Mouse (Mus musculus) testis, adult 2 months (tissue): ENCODE results near the gene Slitrk6.

Experiments
- CTCF ChIP-seq: fragments of 200-500 bp; IDR thresholded peaks from 2 replicates; pipeline ENCODE4 v1.5.1; 2012; ENCODE audit warnings: low read depth, mild to moderate bottlenecking, inconsistent platforms, low read length, moderate library complexity; ENCODE audit not compliant: control insufficient read depth, insufficient read depth, insufficient replicate concordance
- POLR2A ChIP-seq: fragments of 200-500 bp; IDR thresholded peaks from 2 replicates; pipeline ENCODE4 v1.6.1; 2012; ENCODE audit warnings: low read depth, mild to moderate bottlenecking, inconsistent platforms, low read length, moderate library complexity; ENCODE audit not compliant: control insufficient read depth

GRCm38 (mm10) chr14:110739861-110740260 lies 15.1 kb downstream of the Slitrk6 start:
- TF ChIP-seq CTCF (no peak), POLR2A (no peak)
